Mouse (Mus musculus) right cerebral cortex, postnatal 36 days (tissue): Measurements from ENCODE around the gene Tas2r134.

Experiments used
- DNase-seq, 2 experiments: peaks; one replicate each; pipeline ENCODE4 v3.0.0; 2022; ENCODE audit warnings: low spot score in 2 of 2, mixed read lengths in 1 of 2

The Tas2r134 gene

GRCm38 (mm10) chr2:51627211-51627610 is at the start of gene Tas2r134:
Gene Tas2r134 (plus strand): TSS chr2:51627511.
- no peak for DNase-seq

DNA sequence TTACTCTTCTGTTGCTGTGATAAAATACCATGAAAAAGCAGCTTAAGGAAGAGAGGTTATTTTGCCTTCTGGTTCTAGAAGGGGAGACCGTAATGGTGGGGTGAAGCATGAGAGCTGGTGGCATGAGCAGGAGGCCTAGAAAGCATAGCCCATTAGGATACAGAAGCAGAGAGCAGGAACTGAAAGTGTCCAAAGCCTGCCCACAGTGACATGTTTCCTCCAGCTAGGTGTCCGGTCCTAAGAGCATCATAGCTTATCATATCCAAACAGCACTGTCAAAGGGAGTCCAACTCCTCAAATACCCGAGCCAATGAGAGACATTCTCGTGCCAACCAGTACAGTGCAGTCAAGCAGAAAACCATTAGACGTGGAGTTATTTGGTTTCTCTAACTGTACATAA is 47.5 kb upstream of the Tas2r134 start:
- no peak for DNase-seq

- DNase-seq: no peak
Measured at GRCm38 (mm10) chr2:51584050-51585046, 43.0 kb upstream of the Tas2r134 start.

DNA sequence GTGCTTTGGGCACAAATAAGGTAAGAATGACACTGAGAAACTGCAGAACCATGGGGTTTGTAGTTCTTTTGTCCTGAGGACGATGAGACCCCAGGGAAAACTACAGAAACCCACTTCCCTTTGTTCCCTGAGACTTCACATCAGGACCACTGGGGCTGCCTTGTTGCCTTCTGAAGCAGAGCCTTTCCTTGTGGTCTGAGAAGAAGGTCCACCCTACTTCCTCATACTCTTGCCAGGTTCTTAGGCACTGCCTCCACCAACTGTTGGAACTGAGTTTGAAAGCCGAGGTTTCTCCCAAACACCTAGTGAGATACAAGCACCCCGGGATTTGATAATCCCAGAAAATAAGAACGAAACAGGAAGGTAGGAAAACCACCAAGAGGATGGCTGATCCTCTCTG is 39.0 kb upstream of the Tas2r134 start:
- DNase-seq: no peak

DNA sequence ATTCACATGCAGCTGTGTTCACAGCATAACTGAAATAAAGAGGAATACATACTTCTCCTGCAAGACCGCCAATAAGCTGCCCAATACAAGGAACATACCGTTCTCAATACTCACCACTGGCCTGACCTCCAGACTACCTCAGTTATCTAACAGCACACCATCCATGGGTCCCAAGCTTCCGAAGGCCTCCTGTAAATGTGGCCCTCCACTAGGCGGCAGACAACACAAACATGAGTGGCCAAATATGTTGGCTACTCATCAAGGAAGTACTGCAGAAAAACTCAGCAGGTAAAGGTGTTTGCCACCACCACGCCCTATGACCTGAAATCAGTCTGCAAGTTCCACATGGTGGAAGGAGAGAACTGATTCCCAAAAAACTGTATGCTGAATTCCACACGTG is 38.4 kb upstream of the Tas2r134 start:
- no peak for DNase-seq

- DNase-seq: no peak
Measured at GRCm38 (mm10) chr2:51589627-51590026, 37.7 kb upstream of the Tas2r134 start.

DNA sequence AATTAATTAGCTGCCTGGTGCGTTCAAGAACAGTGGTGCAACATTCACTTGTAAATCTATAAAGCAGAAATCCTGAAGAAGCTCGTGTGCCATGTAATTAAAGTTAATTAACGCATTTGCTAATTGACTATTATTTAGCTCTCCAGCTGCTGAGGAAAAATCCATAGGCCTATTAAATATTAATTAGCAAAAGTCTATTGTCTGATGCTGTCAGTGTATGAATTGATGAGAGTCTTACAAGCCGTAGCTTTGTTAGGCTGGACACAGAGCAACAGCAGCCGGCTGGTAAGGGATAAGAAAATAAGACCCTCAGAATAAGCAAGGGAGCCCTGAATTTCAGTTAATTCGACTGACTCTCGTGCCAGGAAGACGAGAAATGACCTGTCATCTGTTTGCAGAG is 37.0 kb upstream of the Tas2r134 start:
- DNase-seq: no peak

GRCm38 (mm10) chr2:51592157-51592556 is 35.2 kb upstream of the Tas2r134 start:
- no peak for DNase-seq

DNA sequence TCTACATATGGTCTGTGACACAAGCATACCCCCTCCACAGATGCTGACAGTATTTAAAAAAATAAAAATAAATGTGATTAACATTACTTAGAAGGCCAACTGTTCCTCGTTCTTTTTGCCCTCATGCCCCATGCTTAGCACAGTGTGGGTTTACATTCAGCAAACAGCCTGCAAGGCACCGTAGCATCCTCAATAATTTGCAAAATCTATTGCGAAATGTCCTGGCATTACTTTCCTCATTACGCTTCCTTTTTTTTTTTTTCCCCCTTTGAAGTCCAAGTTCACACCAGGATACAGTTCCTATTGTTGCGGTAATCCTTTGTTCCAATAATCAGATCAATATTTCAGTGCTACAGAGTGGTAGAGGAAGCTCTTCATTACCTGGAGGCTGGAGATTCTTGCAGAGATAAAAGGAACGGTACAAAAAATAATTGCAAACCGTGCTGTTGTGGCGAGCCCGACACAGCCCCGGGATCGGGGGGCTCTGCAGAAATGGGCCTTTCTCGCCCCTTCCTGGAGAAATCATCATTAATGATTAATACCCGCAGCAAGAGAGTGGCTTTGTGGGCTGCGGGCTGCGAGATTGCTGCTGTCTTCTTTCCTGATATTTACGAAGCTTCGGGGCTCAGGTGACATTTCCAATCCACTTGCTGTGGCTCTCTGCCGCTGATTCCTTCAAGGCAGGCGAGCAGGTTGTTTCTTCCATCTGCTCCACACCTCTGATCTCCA is 27.7 kb upstream of the Tas2r134 start:
- DNase-seq: no peak

GRCm38 (mm10) chr2:51600202-51600487 is 27.2 kb upstream of the Tas2r134 start:
- no peak for DNase-seq

DNA sequence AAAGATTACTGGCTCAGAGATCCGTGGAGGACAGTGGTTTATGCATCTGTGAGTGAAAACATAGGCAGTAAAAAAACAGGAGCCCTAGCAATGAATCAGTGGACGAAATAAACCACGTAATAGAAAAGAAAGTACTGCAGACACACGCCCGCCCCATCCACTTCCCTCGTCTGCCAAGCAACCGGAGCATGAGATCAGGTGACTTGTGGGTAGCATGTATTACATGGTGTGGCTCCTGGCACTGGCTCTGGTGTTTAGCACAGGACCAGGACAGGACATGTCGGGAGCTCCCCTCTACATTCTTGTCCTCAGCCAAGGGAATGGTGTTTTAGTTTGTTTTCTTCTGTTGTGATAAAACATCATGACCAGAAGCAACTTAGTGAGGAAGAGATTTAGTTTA is 26.4 kb upstream of the Tas2r134 start:
- no peak for DNase-seq

- peak in 1 of 2 experiments; percentile 5 for DNase-seq
Measured at GRCm38 (mm10) chr2:51610305-51610704, 17.0 kb upstream of the Tas2r134 start.

DNA sequence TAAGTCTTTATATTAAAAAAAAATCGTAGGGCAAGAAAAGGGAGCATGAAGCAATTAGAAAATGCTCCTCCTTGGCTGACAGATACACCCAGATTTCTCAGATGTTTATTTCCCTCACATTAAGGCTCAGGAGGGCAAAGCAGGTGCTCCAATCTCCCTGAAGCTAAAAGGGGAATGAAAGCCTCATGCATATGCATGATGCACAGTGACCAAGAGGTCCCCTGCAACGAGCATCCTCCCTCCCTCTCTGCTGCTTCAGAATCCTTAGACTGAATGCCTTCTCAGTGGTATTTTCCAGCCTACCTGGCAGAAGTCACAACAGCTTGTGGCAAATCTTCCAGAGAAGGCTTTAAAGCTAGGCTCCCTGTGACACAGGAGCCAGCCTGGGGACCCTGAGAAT is 16.4 kb upstream of the Tas2r134 start:
- no peak for DNase-seq

GRCm38 (mm10) chr2:51613716-51614115 is 13.6 kb upstream of the Tas2r134 start:
- no peak for DNase-seq

DNA sequence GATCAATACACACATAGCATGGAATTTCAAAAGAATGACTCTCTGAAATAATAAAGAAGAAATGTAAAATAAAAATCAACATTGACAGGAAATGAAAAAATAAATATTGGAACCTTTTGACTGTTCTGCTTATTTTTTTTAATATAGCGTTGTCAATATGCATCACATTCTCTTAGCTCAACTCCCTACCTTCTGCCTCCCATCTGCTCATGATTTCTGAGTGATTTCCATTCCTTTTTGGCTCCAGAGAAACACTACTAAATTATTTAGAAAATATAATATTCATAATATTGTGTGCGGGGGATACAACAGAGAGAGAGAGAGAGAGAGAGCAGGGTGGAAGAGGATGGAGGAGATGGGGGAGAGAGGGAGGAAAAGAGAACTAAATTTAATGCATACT is 5.4 kb upstream of the Tas2r134 start:
- DNase-seq: no peak

- DNase-seq: no peak
Measured at GRCm38 (mm10) chr2:51626007-51626406, 1.3 kb upstream of the Tas2r134 start.

DNA sequence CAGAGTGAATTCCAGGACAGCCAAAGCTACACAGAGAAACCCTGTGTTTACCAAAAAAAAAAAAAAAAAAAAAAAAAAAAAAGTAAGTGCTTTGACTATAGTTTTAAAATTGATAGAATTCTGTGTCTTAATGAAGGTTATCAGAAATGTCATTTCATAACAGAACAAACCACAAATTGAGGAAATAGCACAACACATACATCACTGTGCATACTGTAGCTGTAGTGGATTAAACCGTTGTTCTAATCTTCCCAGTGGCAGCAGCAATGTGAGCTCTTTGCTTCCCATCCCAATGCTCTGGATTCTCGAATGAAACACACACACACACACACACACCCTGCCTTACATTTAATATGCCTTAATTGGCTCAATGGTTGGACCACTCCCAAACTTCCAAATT is 4.1 kb downstream of the Tas2r134 start:
- DNase-seq: no peak

DNA sequence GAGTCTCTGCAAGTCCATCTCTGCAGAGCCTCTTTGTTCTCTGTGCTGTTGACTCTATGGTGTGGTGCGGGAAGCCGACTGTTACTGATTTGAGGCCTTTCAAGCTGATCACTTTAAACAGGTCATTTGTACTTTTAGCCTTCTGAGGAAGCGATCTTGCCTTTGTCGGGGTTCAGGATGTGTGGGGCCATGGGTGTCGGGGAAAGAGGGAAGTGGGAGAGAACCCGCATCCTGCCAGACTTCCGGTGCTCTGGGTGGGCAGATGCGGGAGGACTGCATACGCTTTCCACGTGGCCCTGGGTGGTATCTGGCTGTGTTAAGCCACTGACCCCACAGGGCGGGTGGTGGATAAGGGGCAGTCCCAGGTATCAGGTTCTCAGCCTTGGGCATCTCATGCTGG is 10.4 kb downstream of the Tas2r134 start:
- no peak for DNase-seq

- no peak for DNase-seq
Measured at GRCm38 (mm10) chr2:51641635-51642034, 14.3 kb downstream of the Tas2r134 start.

- no peak for DNase-seq
Measured at GRCm38 (mm10) chr2:51643244-51644139, 16.2 kb downstream of the Tas2r134 start.

DNA sequence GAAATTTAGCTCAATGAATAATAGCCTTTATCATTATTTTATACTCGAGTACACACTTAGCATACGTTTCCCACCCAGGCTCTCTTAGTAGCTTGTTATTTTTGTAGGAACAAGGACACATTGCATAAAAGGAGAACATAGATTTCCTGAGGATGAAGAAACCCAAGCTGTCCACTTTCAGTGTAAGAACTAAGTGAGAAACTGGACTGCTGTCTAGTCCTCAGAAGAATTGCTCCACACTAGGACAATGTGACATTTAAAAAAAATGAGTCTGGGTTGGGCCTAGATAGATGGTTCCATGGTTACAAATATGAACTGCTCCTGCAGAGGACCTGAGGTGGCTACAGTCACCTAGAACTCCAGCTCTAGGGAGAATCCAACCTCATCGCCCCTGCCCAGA is 20.7 kb downstream of the Tas2r134 start:
- DNase-seq: no peak

DNA sequence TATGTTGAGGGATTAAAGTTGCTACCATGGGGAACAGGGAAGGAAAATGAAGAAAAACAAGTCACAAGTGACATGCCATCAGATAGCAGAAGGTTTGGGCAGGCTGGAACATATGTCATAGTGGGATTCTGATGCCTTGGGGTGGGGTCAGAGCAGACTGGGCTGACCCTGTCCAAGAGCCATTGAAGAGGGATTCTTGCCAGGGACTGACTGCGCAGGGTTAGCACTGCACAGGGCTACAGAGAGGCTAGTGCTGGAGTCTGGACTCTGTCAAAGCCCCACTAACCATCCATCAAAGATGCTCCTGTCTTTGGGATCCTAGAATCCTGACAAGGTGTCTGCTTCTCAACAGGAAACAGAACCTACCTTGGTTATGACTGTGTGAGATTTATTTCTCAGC is 22.6 kb downstream of the Tas2r134 start:
- no peak for DNase-seq
